Comparison of ENCODE assay signal across 18 mouse cellular contexts in the genomic region with DNA sequence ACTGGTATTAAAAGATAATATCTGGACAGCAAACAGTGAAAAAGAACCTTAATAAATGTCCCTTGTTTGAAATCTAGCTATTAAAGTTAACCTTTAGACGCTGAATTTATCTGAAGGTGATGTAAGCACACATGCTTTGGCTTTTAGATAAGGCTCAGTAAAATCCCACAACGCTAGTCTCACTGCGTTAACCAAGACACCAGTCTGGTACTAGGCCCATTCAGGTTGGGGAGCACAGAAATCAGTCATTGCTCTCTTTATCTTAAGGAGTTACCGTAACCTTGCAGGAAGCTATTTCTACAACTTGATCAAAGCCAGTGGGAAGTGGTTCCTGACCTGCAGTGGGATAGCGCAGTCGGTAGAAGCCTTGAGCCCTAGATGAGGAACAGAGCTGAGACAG.
"Had no signal": no experiment of that assay in that cellular context is flagged by ENCODE, and none has a peak within 500 bp of the region (broad histone marks: within the 10 kb centered on the region; RNA-seq: fewer than 3 reads in every experiment).

No protein-coding gene starts in this region.

- H3K9me3 ChIP-seq: midbrain, embryonic 10.5 days; midbrain, embryonic 12.5 days; neural tube, embryonic 13.5 days; neural tube, embryonic 15.5 days had no signal

- H3K27me3 ChIP-seq: midbrain, embryonic 12.5 days; neural tube, embryonic 13.5 days; neural tube, embryonic 15.5 days had no signal

- DNase-seq: liver, postnatal 0 days; lung, embryonic 14.5 days; lung, postnatal 10 days; lung, postnatal 4 days; midbrain, embryonic 14.5 days; retina, postnatal 1 day; right cerebral cortex, adult 18-20 months; right cerebral cortex, postnatal 25 days; right cerebral cortex, postnatal 4 days; thymus, adult 18-20 months; thymus, postnatal 14 days; thymus, postnatal 36 days had no signal

- H3K9ac ChIP-seq: liver, postnatal 0 days; lung, embryonic 14.5 days; midbrain, embryonic 12.5 days; neural tube, embryonic 13.5 days; neural tube, embryonic 15.5 days had no signal

- ATAC-seq: liver, postnatal 0 days; midbrain, embryonic 16.5 days had no signal

- H3K27ac ChIP-seq: midbrain, embryonic 10.5 days; midbrain, embryonic 12.5 days; neural tube, embryonic 13.5 days; neural tube, embryonic 15.5 days had no signal

- H3K4me2 ChIP-seq: lung, embryonic 14.5 days; midbrain, embryonic 12.5 days; neural tube, embryonic 13.5 days; neural tube, embryonic 15.5 days had no signal

- H3K4me1 ChIP-seq: midbrain, embryonic 10.5 days had no signal

- H3K4me3 ChIP-seq: midbrain, embryonic 10.5 days; midbrain, embryonic 12.5 days; myocyte; neural tube, embryonic 13.5 days; neural tube, embryonic 15.5 days had no signal
